Mouse (Mus musculus) midbrain, embryonic 14.5 days (tissue): ENCODE measurements around the gene Akt2. TPM values are rescaled to one million over a fixed set of nuclear protein-coding genes. Genes with fewer than 3 reads are reported as not detected.
"Not testable (repeated sequence)": the region's sequence is repeated elsewhere in the genome, so short reads cannot be mapped to it uniquely, and the experiment has no call there.

ENCODE experiments used
- ATAC-seq: fragments of 200-750 bp; cut with Nextera tagmentation; 2 replicates; pipeline ENCODE4 v1.8.0; 2017; ENCODE audit warnings: moderate number of reproducible peaks, moderate library complexity; ENCODE audit not compliant: low FRiP score, low TSS enrichment
- DNase-seq: peaks from one replicate; pipeline ENCODE4 v3.0.0-alpha.2; 2015
- H3K27ac ChIP-seq: fragments of 300-500 bp; sonication (generic); replicated peaks from 2 replicates; pipeline ENCODE4 v1.5.1; 2014; ENCODE audit warnings: mild to moderate bottlenecking, low read depth, low read length, moderate library complexity
- H3K27me3 ChIP-seq: fragments of 300-500 bp; sonication (generic); 2 replicates; pipeline ENCODE4 v1.6.1; 2014; ENCODE audit warnings: low read length, control low read depth, mixed read lengths; ENCODE audit not compliant: control insufficient read depth, insufficient read depth
- H3K36me3 ChIP-seq: fragments of 300-500 bp; sonication (generic); 2 replicates; pipeline ENCODE4 v1.6.1; 2014; ENCODE audit warnings: low read length, control low read depth; ENCODE audit not compliant: control insufficient read depth, insufficient read depth
- H3K4me1 ChIP-seq: fragments of 300-500 bp; sonication (generic); 2 replicates; pipeline ENCODE4 v1.6.1; 2014; ENCODE audit warnings: mild to moderate bottlenecking, antibody characterized with exemption, low read length, control low read depth; ENCODE audit not compliant: control insufficient read depth, insufficient read depth
- H3K4me2 ChIP-seq: fragments of 300-500 bp; sonication (generic); 2 replicates; pipeline ENCODE4 v1.6.1; 2014; ENCODE audit warnings: mild to moderate bottlenecking, low read length, moderate library complexity
- H3K4me3 ChIP-seq: fragments of 300-500 bp; sonication (generic); replicated peaks from 2 replicates; pipeline ENCODE4 v1.5.1; 2014; ENCODE audit warnings: low read depth, low read length
- H3K9ac ChIP-seq: fragments of 300-500 bp; sonication (generic); replicated peaks from 2 replicates; pipeline ENCODE4 v1.6.1; 2014; ENCODE audit warnings: mild to moderate bottlenecking, low read length, moderate library complexity
- H3K9me3 ChIP-seq: fragments of 300-500 bp; sonication (generic); 2 replicates; pipeline ENCODE4 v1.6.1; 2016; ENCODE audit warnings: low read length, control low read depth, mixed read lengths; ENCODE audit not compliant: control insufficient read depth
- WGBS: fragments of 180-500 bp; shearing (Covaris S2); extraction: QIAGEN DNeasy Blood & Tissue Kit; methylation state at CpG from one replicate; pipeline ENCODE4 v1.1.7; 2014; 5-methylcytosine and 5-hydroxymethylcytosine counted together
- polyA plus RNA-seq: library from polyadenylated mRNA; unstranded; fragments of >200 nt; fragmentation: Nextera tagmentation; extraction: Ambion mirVana; gene quantifications from 2 replicates; pipeline ENCODE4 v1.2.1, GENCODE M21; 2014

Akt2 gene
- polyA plus RNA-seq, 1 experiment from 2014 or later: 67.0 TPM

DNA sequence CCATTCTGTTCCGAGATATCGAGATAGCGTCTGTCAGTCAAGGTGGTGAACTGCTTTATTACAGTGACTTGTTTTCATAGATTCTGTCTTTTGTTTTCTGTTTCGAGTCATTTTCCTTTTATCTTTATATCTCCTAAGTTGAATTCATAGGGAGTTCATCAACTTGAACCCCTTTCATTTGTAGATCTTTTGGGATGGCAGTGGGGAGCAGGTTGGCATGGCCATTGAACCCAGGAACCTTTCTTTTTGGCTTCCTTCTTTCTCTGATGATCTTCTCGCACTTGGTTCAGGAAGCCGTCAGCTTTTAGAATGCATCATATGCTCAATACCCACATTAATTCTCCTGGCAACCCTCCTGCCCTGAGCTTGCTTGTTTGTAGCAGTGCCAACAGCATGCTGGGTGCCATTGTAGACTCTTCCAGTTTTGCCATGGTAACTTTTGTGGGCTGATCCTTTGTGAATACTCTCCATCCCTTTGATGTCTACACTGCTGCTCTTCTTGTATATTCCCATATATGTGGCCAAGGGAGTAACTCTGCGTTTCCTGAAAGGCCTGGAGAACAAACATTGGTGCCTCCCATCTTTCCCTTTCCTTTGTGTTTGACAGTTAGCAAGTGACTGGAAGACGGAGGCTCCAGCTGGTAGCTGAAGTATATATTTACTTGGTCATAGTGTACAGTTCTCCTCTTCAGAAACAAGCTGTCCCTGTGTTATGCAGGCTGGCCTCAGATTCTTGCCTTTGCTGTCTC, 22.6 kb downstream of the Akt2 start:
- Histone ChIP-seq H3K36me3 (peaks cover 48% of the 10 kb centered on the region), H3K27me3 (no peaks in the 10 kb centered on the region), H3K9ac (no peak overlapping the region; the same call in 1 of the 2 replicates), H3K9me3 (no peaks in the 10 kb centered on the region), H3K4me3 (no peak overlapping the region), H3K4me1 (peaks cover 19% of the 10 kb centered on the region), H3K4me2 (no peak overlapping the region), H3K27ac (peak overlapping the region; percentile 78)
- peak; percentile 77 for DNase-seq
- WGBS: 36% methylated on average over 8 of the region's 8 CpGs
- no peak; the same call in 1 of the 2 replicates for ATAC-seq

DNA sequence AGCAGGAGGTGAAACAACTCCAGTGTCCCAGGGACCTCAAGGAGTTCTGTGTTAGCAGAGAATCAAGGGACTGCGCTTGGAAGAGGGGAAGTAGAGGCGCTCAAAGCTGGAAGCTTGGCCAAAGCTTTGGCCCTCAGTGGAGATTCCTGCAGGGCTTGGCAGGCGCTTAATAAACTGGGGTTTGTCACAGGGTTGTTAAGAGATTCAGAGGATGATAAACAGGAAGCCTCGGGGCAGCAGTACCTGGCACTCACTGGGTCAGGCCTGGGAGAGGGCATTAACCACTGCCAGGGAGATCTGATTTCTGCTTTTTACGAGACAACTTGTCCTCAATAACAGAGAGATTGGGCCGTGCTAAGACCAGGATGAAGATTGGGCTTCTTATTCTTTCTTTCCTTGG, 29.7 kb downstream of the Akt2 start:
- H3K9me3 ChIP-seq: no peaks in the 10 kb centered on the region
- no peak overlapping the region for H3K4me3 ChIP-seq
- no peak overlapping the region for H3K9ac ChIP-seq
- peaks cover 86% of the 10 kb centered on the region for H3K36me3 ChIP-seq
- ATAC-seq (no peak), DNase-seq (no peak)
- H3K27me3 ChIP-seq: no peaks in the 10 kb centered on the region
- no peak overlapping the region for H3K4me2 ChIP-seq
- 91% methylated on average over 6 of the region's 6 CpGs for WGBS
- no peaks in the 10 kb centered on the region for H3K4me1 ChIP-seq
- H3K27ac ChIP-seq: no peak overlapping the region

DNA sequence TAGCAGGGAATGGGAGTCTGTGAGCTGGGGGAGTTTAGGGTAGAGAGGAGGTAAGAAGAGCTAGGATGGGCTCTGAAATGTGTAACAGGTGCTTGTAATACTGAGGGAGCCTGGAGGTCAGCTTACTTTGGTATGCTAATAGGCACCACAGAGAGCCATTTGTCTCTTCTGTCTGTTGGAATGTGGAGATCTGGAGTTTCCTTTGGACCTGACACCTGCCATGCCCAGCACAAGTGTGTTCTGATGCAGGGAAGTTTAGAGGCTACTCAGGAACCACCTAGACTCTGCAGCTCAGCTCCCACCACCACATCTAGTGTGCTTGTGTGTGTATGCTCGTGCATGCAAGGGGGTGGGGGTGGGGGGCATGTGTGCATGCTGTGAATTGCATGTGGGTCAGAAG, 30.9 kb downstream of the Akt2 start:
- no peak for DNase-seq
- H3K9ac ChIP-seq: no peak overlapping the region
- no peak overlapping the region for H3K27ac ChIP-seq
- H3K4me3 ChIP-seq: no peak overlapping the region
- H3K4me1 ChIP-seq: no peaks in the 10 kb centered on the region
- peaks cover 75% of the 10 kb centered on the region for H3K36me3 ChIP-seq
- no peak overlapping the region for H3K4me2 ChIP-seq
- no peak for ATAC-seq
- H3K27me3 ChIP-seq: no peaks in the 10 kb centered on the region
- H3K9me3 ChIP-seq: no peaks in the 10 kb centered on the region
- 73% methylated on average over 1 of the region's 1 CpGs for WGBS

DNA sequence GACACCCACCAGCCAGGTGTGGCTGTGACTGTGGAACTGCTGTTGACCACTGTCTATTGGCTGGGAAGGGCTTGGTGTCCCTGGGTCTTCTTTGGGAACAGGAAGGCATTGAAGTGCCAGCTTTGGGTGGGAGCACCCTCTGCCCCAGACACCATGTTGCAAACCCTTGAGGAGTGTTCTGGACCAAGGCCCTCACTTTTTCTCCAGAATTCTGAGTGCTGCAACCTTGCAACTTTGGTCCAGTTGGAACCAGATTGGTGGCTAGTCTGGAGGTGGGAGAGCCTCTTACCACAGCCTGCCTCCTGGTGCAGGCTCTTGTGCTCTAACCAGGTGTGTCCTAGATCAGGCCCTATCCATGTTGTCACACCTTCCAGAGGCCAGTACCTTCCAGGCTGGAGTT, 33.6 kb downstream of the Akt2 start:
- Histone ChIP-seq H3K27ac (no peak overlapping the region), H3K4me3 (no peak overlapping the region), H3K4me1 (no peaks in the 10 kb centered on the region), H3K27me3 (no peaks in the 10 kb centered on the region), H3K4me2 (no peak overlapping the region), H3K9ac (no peak overlapping the region), H3K9me3 (no peaks in the 10 kb centered on the region), H3K36me3 (peaks cover 76% of the 10 kb centered on the region)
- no peak for DNase-seq
- no peak for ATAC-seq

DNA sequence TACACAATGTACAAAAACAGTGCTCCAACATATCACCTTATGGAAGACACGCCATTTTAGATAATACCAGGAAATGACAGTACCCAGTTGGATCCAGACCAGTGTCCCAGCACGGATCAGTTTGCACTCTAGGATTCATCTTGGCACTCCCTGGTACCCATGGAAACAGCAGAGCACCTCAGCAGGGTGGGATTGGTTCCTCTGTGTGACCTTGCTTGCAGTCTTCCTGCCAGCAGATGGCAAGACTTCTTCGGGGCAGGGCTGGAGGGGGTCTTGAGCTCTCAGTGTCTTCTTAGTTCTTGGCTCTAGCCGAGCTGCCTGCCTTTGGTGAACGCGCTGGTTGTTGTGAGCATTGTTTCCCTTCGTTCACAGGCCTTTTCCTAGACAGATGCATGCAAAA, 36.4 kb downstream of the Akt2 start:
- Histone ChIP-seq H3K4me3 (no peak overlapping the region), H3K4me1 (no peaks in the 10 kb centered on the region), H3K4me2 (no peak overlapping the region), H3K27ac (no peak overlapping the region), H3K36me3 (peaks cover 67% of the 10 kb centered on the region), H3K9ac (no peak overlapping the region), H3K9me3 (no peaks in the 10 kb centered on the region), H3K27me3 (no peaks in the 10 kb centered on the region)
- ATAC-seq: no peak
- WGBS: 88% methylated on average over 7 of the region's 7 CpGs
- DNase-seq: no peak

DNA sequence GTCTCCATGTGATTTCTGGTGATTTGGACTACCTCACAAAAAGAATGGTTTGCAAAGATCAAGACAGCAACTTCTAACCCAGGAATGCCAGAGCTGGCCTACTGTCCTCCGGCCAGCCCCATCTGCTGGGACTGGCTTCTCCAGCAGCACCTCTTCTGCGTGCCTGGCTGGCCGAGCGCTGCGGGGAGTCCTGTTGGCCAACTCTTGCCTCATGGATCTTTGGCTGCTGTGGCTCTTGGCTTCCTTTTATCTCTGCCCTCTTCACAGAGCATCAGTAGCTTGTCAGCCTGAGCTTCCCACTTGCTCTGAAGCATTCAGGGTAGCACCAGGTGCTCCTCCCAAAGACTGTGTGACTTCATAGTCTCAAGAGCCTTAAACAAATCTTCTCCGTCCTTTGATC, 36.8 kb downstream of the Akt2 start:
- H3K9ac ChIP-seq: no peak overlapping the region
- H3K27ac ChIP-seq: no peak overlapping the region
- H3K36me3 ChIP-seq: peaks cover 67% of the 10 kb centered on the region
- no peak overlapping the region for H3K4me3 ChIP-seq
- DNase-seq (no peak), ATAC-seq (no peak)
- H3K27me3 ChIP-seq: no peaks in the 10 kb centered on the region
- H3K4me1 ChIP-seq: no peaks in the 10 kb centered on the region
- WGBS: 96% methylated on average over 6 of the region's 6 CpGs
- H3K4me2 ChIP-seq: no peak overlapping the region
- no peaks in the 10 kb centered on the region for H3K9me3 ChIP-seq

DNA sequence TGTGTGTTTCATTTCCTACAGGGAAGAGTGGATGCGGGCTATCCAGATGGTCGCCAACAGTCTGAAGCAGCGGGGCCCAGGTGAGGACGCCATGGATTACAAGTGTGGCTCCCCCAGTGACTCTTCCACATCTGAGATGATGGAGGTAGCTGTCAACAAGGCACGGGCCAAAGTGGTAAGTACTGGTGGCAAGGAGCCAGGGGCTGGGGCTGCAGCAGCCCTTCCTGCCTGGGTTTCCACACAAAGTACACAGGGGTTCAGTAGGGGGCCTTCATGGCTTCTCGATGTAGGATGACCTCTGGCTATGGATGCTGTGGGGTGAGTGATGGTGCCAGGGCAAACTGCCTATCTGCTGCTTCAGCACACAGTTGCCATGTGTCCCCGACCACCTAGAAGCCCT, 37.5 kb downstream of the Akt2 start:
- not testable (repeated sequence) for DNase-seq, H3K4me2 ChIP-seq, H3K9me3 ChIP-seq, H3K9ac ChIP-seq, H3K4me1 ChIP-seq, H3K27ac ChIP-seq, H3K4me3 ChIP-seq, H3K27me3 ChIP-seq, ATAC-seq
- H3K36me3 ChIP-seq: peaks cover 66% of the 10 kb centered on the region
- 97% methylated on average over 7 of the region's 7 CpGs for WGBS

DNA sequence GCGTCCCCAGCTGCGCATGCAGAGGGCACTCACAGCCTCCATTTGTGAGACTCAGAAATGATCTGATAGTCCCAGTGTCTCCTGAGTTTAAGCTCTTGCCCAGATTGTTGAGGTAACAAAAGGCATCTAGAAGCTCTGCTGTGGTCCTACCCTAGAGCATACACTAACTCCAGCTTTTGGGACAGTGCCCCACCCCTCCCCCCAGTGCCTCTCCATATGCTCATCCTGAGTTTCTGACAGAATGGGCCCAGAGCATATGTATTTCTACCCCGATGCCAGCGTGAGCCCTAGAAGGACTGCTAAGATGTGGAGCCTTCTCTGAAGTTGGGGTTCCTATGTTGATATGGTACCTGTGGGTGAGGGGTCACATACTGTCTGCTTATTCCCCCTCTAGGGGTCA, 40.1 kb downstream of the Akt2 start:
- Histone ChIP-seq H3K4me2 (no peak overlapping the region), H3K36me3 (peaks cover 66% of the 10 kb centered on the region), H3K4me1 (no peaks in the 10 kb centered on the region), H3K27me3 (no peaks in the 10 kb centered on the region), H3K9ac (no peak overlapping the region), H3K9me3 (no peaks in the 10 kb centered on the region), H3K27ac (no peak overlapping the region), H3K4me3 (no peak overlapping the region)
- ATAC-seq (no peak), DNase-seq (no peak)
- WGBS: 98% methylated on average over 4 of the region's 4 CpGs

DNA sequence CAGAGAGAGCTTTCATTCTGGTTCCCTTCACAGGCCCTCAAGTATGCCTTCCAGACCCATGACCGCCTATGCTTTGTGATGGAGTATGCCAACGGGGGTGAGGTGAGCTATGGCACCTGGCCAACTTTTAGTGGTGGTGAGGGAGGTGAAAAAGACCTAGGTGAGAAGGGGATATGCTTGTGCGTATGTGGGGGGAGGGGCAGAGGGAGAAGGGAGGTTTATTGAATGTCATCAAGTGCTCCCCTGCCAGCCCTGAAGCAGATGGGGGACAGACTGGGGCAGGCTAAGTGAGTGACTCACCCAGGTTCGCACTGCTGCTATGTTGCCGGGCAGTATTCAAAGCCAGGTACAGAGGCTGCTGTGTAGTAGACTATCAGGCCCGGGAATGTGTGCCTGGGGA, 41.8 kb downstream of the Akt2 start:
- no peak overlapping the region for H3K9ac ChIP-seq
- no peaks in the 10 kb centered on the region for H3K9me3 ChIP-seq
- H3K4me3 ChIP-seq: no peak overlapping the region
- no peaks in the 10 kb centered on the region for H3K4me1 ChIP-seq
- H3K36me3 ChIP-seq: peaks cover 69% of the 10 kb centered on the region
- 98% methylated on average over 6 of the region's 6 CpGs for WGBS
- ATAC-seq (no peak), DNase-seq (no peak)
- H3K27me3 ChIP-seq: no peaks in the 10 kb centered on the region
- H3K4me2 ChIP-seq: no peak overlapping the region
- no peak overlapping the region for H3K27ac ChIP-seq
